Mouse (Mus musculus): Measurements from ENCODE around the gene Cog6.
"Not testable (repeated sequence)": the region's sequence is repeated elsewhere in the genome, so short reads cannot be mapped to it uniquely, and the experiment has no call there.

Cog6 gene

GRCm38 (mm10) chr3:53032432-53032831 lies 15.4 kb upstream of the Cog6 start:
- in situ Hi-C loops (cut with MboI, MseI) = no loop called here

- in situ Hi-C loops (cut with MboI, MseI) = no loop called here
Measured at GRCm38 (mm10) chr3:53031586-53031985, 14.5 kb upstream of the Cog6 start.

- in situ Hi-C loops (cut with MboI, MseI) = loop anchor here (5.0 kb wide), 1 partner anchor 428 kb away; no protein-coding TSS in a partner anchor
Measured at GRCm38 (mm10) chr3:53029046-53029445, 12.0 kb upstream of the Cog6 start.

GRCm38 (mm10) chr3:53027333-53027732 lies 10.3 kb upstream of the Cog6 start:
- in situ Hi-C loops (cut with MboI, MseI) = loop anchor here (5.0 kb wide), 1 partner anchor 430 kb away; no protein-coding TSS in a partner anchor

GRCm38 (mm10) chr3:53007411-53007810 lies 9.6 kb downstream of the Cog6 start:
- in situ Hi-C loops (cut with MboI, MseI) = loop anchor here (10.0 kb wide), 1 partner anchor 753 kb away; no protein-coding TSS in a partner anchor

- in situ Hi-C loops (cut with MboI, MseI) = loop anchor here (10.0 kb wide), 1 partner anchor 750 kb away; no protein-coding TSS in a partner anchor
Measured at GRCm38 (mm10) chr3:53004406-53005114, 12.5 kb downstream of the Cog6 start.

- in situ Hi-C loops (cut with MboI, MseI) = loop anchor here (10.0 kb wide), 1 partner anchor 747 kb away; no protein-coding TSS in a partner anchor
Measured at GRCm38 (mm10) chr3:53002076-53002475, 15.0 kb downstream of the Cog6 start.

GRCm38 (mm10) chr3:52999996-53000395 lies 17.0 kb downstream of the Cog6 start:
- in situ Hi-C loops (cut with MboI, MseI) = loop anchor here (10.0 kb wide), 1 partner anchor 745 kb away; no protein-coding TSS in a partner anchor

GRCm38 (mm10) chr3:52999016-52999744 lies 17.9 kb downstream of the Cog6 start:
- in situ Hi-C loops (cut with MboI, MseI) = no loop called here

- in situ Hi-C loops (cut with MboI, MseI) = no loop called here
Measured at GRCm38 (mm10) chr3:52997381-52997780, 19.7 kb downstream of the Cog6 start.

- in situ Hi-C loops (cut with MboI, MseI) = no loop called here
Measured at GRCm38 (mm10) chr3:52996635-52997034, 20.4 kb downstream of the Cog6 start.

GRCm38 (mm10) chr3:52994666-52995065 lies 22.4 kb downstream of the Cog6 start:
- in situ Hi-C loops (cut with MboI, MseI) = loop anchor here (5.0 kb wide), 1 partner anchor 1112 kb away; no protein-coding TSS in a partner anchor

- in situ Hi-C loops (cut with MboI, MseI) = loop anchor here (5.0 kb wide), 1 partner anchor 1111 kb away; no protein-coding TSS in a partner anchor
Measured at GRCm38 (mm10) chr3:52993296-52993695, 23.7 kb downstream of the Cog6 start.

GRCm38 (mm10) chr3:52990041-52990737 lies 26.8 kb downstream of the Cog6 start:
- in situ Hi-C loops (cut with MboI, MseI) = loop anchor here (5.0 kb wide), 1 partner anchor 1108 kb away; no protein-coding TSS in a partner anchor

- in situ Hi-C loops (cut with MboI, MseI) = not testable (repeated sequence)
Measured at GRCm38 (mm10) chr3:52985508-52985941, 31.5 kb downstream of the Cog6 start.

- in situ Hi-C loops (cut with MboI, MseI) = loop anchor here (5.0 kb wide), 1 partner anchor 46 kb away; no protein-coding TSS in a partner anchor
Measured at GRCm38 (mm10) chr3:52983772-52984171, 33.3 kb downstream of the Cog6 start.

- in situ Hi-C loops (cut with MboI, MseI) = loop anchor here (5.0 kb wide), 1 partner anchor 46 kb away; no protein-coding TSS in a partner anchor
Measured at GRCm38 (mm10) chr3:52982993-52983392, 34.0 kb downstream of the Cog6 start.

GRCm38 (mm10) chr3:52974674-52975556 lies 42.1 kb downstream of the Cog6 start:
- in situ Hi-C loops (cut with MboI, MseI) = loop anchor here (25.0 kb wide), 1 partner anchor 113 kb away; no protein-coding TSS in a partner anchor

GRCm38 (mm10) chr3:52972916-52973315 lies 44.1 kb downstream of the Cog6 start:
- in situ Hi-C loops (cut with MboI, MseI) = loop anchor here (25.0 kb wide), 1 partner anchor 111 kb away; no protein-coding TSS in a partner anchor

- in situ Hi-C loops (cut with MboI, MseI) = loop anchor here (5.0 to 25.0 kb wide), 2 partner anchors 105 to 710 kb away; no protein-coding TSS in a partner anchor
Measured at GRCm38 (mm10) chr3:52967046-52967445, 50.0 kb downstream of the Cog6 start.
